Mouse (Mus musculus): ENCODE results near the gene Ticam1. TPM values are rescaled to one million over a fixed set of nuclear protein-coding genes. Genes with fewer than 3 reads are reported as not detected.

The Ticam1 gene
- total RNA-seq (2023), result 10 to 100 TPM; 12.2 to 13.1 TPM

DNA sequence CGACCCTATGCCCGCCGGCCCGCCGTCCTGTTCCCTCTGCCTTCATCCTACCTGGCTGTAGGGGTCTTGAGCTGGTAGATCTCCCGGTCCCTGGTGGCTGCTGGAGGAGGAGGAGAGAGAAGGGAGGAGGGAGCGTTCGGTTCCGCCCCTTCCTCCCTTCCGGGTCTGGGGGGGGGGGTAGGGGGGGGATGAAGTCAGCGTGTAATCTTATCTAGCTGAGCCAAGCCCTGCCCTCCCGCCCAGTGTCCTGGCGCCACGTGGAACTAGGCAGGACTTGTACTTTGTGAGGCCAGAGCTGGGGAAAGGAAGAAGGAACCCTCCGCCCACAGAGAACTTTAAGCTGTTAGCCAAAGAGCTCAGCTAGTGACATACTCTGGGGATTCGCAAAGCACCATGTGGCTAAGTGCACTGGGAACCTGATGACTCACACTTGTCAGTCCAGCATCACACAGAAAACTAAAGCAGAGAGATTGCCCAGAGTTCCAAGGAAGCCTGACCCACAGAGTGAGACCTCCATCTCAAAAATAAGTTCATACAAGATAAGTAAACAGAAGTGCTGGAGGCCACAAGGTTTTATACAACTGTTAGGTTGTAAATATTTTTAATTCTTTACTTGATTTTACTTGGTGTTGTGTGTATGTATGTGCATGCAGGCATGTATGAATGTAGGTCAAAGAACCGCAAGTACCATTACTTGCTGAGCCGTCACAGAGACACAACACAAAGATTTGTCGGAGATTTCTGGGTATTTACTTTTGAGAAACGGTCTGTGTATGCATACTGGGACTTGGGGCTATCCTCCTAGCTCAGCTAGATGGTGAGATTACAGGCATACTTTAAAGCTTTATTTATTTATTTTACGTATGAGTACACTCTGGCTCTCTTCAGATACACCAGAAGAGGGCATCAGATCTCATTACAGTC lies at the start of gene Ticam1:
Ticam1 (minus strand) TSS at position 144 of the 924 bp plus-strand sequence.

DNA sequence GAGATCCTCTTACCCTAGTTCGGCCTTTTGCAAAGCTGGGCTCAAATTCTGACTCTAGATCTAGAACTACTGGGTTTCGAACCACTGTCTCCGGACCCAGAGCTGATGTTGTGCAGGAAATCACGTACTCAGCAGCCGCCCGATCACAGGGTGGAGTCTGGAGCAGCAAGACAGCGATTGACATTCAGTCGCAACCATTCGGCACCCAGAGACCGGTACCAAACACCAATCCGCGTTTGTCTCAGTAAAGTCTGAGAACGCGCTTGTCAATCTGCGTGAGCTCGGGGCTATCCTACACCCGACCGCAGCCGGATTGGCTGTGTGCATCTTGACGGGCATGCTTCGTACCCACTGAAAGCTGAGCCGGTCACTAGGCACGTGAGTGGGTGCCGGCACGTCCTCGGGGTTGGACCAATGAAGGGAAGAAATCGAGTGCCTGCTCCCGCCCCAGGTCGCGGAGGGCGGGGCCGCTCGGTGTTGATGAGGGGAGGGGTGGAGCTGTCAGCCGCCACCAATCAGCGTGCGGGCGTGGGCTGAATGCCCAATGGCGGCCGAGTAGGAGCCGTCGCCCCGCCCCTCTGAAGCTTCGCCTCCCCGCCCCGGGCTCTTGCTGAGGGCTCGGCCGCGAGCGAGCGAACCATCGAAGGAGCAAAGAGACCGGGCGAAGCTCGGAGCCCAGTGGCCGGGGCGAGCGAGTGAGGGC lies 49.0 kb upstream of the Ticam1 start, which contains the start of gene Kdm4b:
Kdm4b (plus strand) TSS at position 613 of the 703 bp plus-strand sequence.

DNA sequence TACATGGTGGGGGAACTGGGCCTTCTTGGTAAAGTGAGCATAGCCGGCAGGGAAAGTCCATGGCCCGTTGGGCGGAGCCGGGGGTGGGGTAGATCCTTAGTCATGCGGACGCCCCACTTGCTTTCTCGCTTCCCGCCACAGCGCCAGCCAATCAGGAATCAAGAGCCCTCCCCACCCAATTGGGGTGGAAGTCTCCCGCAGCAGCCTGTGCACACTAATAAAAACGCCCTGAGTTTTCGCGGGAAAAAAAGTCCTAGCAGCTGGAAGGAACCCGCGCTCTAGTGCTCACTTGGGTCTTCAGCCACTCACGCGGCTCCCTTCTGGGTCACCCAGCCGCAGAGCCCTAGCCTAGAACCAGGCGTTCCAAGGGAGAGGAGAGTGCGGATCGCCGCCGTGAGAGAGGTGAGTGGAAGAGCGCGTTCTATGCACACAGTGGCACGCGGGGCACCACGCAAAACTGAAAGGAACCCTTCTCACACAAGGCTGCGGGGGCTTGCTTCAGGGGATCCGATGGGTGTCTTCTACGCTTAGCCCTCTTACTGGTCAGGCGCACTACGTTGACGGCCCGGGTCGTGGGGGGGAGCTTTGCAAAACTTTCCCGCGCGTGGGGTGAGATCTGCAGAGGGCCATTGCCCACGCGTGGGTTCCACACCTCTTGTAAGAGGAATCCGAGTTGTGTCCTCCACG lies 26.7 kb upstream of the Ticam1 start, which contains the start of gene Uhrf1:
Uhrf1 (plus strand) TSS at position 162 of the 687 bp plus-strand sequence.

DNA sequence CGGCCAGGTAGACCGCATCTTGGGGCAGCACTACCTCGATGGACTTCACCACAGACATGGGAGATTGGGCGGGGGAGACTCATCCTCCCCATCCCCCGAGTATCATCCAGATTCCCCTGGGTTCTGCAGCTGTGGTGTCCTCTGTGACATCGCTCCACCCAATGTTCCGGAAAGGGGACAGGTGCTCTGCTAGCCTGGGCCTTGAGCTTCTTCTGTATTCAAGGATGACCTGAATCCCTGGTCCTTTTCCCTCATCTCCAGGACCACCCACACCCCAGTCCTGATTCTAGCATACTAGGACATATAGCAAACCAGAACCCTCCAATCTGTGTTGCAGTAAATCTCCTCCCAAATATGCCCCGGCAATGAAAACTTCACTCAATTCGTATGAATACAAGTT lies 23.6 kb upstream of the Ticam1 start, which contains the start of gene Arrdc5:
Arrdc5 (minus strand) TSS at position 101 of the 400 bp plus-strand sequence.

DNA sequence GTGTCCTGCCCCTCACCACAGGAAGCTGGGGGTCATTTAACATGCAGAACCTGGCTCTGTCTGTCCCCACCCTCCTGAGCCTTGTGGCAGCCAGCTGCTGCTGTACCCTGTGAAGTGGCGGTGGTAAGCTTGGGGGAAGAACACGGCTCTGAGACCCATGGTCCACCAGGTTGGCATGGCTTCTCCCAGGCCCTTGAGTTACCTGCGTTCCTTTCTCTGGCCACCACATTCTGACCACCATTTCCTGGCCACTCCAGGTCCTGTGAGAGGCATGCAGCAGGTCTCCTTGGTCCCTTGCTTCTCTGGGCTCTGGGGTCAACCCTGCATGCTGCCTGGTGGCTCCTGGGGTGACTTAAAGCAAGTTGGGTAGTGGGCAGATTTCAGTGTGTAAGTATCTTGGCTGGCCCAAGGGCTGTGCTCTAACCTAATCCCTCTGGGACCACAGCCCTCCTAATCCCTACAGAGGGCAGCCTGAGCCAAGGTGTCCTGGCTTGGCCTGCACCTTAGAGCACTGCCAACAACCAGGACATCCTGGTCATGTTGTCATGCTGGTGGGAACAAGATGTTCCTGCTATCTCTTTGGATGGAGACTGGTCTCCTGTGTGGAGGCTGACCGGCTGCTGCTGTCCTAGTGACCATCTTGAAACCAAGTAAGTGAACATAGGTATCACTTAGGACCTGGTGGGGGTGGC lies 16.1 kb upstream of the Ticam1 start, which contains the start of gene Plin3:
Plin3 (minus strand) TSS at position 343 of the 692 bp plus-strand sequence.

DNA sequence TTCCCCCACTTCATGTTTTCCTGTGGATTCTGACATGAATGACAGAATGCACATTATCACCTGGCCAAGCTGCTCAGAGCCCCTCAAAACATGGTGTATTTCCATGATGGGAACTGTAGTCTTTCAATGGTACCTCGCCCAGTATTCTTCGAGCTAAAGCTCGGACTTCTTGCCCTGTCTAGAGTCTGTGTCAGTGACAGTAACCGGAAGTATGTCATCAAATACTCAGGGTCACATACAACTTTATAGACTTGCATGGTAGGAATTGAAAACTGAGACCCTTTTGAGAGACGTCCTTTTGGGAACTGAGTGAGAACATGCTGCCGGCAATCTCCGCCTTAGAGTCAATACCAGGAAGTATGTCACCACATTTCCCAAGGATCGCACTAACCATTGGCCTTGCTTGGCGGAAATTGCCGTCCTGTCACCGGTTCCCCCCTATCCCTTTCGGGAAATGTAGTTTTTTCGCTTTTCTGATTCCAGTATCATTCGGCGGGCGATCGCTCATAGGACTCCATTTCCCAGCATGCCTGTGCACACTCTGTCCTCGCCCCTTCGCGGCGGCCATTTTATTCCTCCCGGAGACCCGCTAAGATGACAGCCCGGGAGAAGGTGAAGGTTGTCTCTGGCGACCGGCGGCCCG lies 20.2 kb downstream of the Ticam1 start, which contains the start of gene Fem1a:
Fem1a (plus strand) TSS at position 572 of the 643 bp plus-strand sequence.

Other genes starting within 250 kb of the Ticam1 start
- gene Sh3gl1, start 240.2 kb downstream of the Ticam1 start, total RNA-seq (2023), result 100 to 1,000 TPM; 125 to 126 TPM
- gene Chaf1a, start 236.3 kb downstream of the Ticam1 start, total RNA-seq (2023), result 1 to 10 TPM; 3.4 to 5.1 TPM
- gene Ubxn6, start 201.8 kb downstream of the Ticam1 start, total RNA-seq (2023), result 10 to 100 TPM; 66.9 to 74.8 TPM
- gene Hdgfl2, start 197.2 kb downstream of the Ticam1 start, total RNA-seq (2023), result 100 to 1,000 TPM; 103 to 106 TPM
- not detected for gene Plin4, start 167.0 kb downstream of the Ticam1 start, total RNA-seq (2023)
- gene Plin5, start 159.2 kb downstream of the Ticam1 start, total RNA-seq (2023), result not detected
- not detected for gene Lrg1, start 154.8 kb downstream of the Ticam1 start, total RNA-seq (2023)
- not detected for gene Sema6b, start 136.4 kb downstream of the Ticam1 start, total RNA-seq (2023)
- gene Tnfaip8l1, start 114.3 kb downstream of the Ticam1 start, total RNA-seq (2023), result 10 to 100 TPM; 13.1 to 14.9 TPM
- gene Mydgf, start 92.9 kb downstream of the Ticam1 start, total RNA-seq (2023), result 10 to 100 TPM; 51.6 to 52.0 TPM
- gene Dpp9, start 57.9 kb downstream of the Ticam1 start, total RNA-seq (2023), result 10 to 100 TPM; 50.3 to 51.5 TPM
- gene Fem1a, start 20.0 kb downstream of the Ticam1 start, total RNA-seq (2023), result 10 to 100 TPM; 27.4 to 27.7 TPM
- 10 to 100 TPM; 14.7 to 22.4 TPM for gene Plin3, start 16.1 kb upstream of the Ticam1 start, total RNA-seq (2023)
- not detected for gene Arrdc5, start 23.5 kb upstream of the Ticam1 start, total RNA-seq (2023)
- gene Uhrf1, start 26.5 kb upstream of the Ticam1 start, total RNA-seq (2023), result 10 to 100 TPM; 12.3 to 16.8 TPM
- gene Kdm4b, start 49.3 kb upstream of the Ticam1 start, total RNA-seq (2023), result 10 to 100 TPM; 67.1 to 81.0 TPM
- gene Ptprs, start 199.7 kb upstream of the Ticam1 start, total RNA-seq (2023), result 10 to 100 TPM; 18.2 to 22.8 TPM
- gene Znrf4, start 235.6 kb upstream of the Ticam1 start, total RNA-seq (2023), result not detected